Mouse (Mus musculus) testis, adult 2 months (tissue): ENCODE measurements around the gene Cd2.

Experiments
- CTCF ChIP-seq: fragments of 200-500 bp; IDR thresholded peaks from 2 replicates; pipeline ENCODE4 v1.5.1; 2012; ENCODE audit warnings: low read depth, mild to moderate bottlenecking, inconsistent platforms, low read length, moderate library complexity; ENCODE audit not compliant: control insufficient read depth, insufficient read depth, insufficient replicate concordance
- POLR2A ChIP-seq: fragments of 200-500 bp; IDR thresholded peaks from 2 replicates; pipeline ENCODE4 v1.6.1; 2012; ENCODE audit warnings: low read depth, mild to moderate bottlenecking, inconsistent platforms, low read length, moderate library complexity; ENCODE audit not compliant: control insufficient read depth

DNA sequence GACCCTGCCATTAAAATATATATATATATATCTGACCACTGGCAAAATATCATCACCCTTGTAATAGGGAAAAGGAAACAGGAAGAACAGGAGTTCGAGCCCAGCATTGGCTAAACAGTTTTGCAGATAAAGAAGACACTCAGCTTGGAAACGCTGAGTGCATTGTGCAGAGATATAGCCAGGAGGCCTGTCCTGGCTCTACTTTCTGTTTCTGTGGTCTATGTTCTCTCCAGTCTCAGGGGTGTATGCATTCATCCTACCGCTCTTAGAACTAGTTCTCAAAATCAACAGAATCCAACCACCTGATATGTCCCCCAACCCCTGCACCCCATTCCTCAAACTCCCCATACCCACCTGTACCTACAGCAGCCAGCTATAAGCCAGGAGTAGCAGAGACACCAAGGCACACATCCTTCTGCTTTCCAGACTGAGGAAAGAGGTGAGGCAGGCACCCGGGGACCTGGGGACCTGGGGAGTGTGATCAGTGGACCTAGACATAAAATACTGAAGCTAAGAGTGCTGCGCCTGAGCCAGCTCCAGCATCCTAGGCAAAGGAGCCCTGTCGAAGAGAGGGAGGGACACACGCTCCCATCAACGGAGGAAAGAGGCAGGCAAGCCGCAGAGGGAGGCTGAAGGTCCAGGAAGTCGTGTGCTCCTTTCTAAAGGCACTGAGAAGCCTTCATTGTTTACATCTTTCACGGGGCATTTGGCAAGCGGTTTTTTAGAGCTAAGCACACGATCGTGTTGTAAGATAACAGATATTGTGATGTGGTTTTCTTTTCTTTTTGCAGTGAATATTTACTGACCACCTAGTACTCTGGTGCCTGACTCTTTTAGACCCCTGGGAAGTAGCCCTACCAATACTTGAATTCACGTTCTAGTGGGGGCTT is 8.4 kb upstream of the Cd2 start:
- no peak for TF ChIP-seq POLR2A
- no peak for TF ChIP-seq CTCF
